Mouse (Mus musculus) adrenal gland, adult (tissue): ENCODE measurements at regions not wholly inside any gene's neighbourhood (a gene's known extent, or its start where the extent isn't known, plus 50 kb on each side); places are given as distances from the start of the nearest gene placed in this dataset.

Experiments used
- DNase-seq, 2 experiments: peaks; one replicate each; pipeline ENCODE4 v3.0.0; 2022 to 2023; ENCODE audit warnings: low spot score in 1 of 2; ENCODE audit not compliant: inconsistent age in 2 of 2

- no peak for DNase-seq
These were observed 89.1 kb downstream of the 9330182O14Rik start for GRCm38 (mm10) chr15:40223272-40223671.

GRCm38 (mm10) chr15:40241764-40242163 lies 107.6 kb downstream of the 9330182O14Rik start:
- no peak for DNase-seq

GRCm38 (mm10) chr15:40248966-40249365 lies 114.8 kb downstream of the 9330182O14Rik start:
- no peak for DNase-seq

- DNase-seq = no peak
These were observed 125.3 kb downstream of the 9330182O14Rik start for GRCm38 (mm10) chr15:40259433-40259832.

GRCm38 (mm10) chr15:40279021-40279420 lies 144.9 kb downstream of the 9330182O14Rik start:
- DNase-seq = no peak

GRCm38 (mm10) chr15:40280551-40280950 lies 146.4 kb downstream of the 9330182O14Rik start:
- DNase-seq = no peak

- DNase-seq = no peak
These were observed 147.0 kb downstream of the 9330182O14Rik start for GRCm38 (mm10) chr15:40281078-40281720.

GRCm38 (mm10) chr15:40291602-40292001 lies 157.4 kb downstream of the 9330182O14Rik start:
- no peak for DNase-seq

GRCm38 (mm10) chr15:40312226-40312625 lies 178.1 kb downstream of the 9330182O14Rik start:
- DNase-seq = no peak

GRCm38 (mm10) chr15:40339746-40340145 lies 205.6 kb downstream of the 9330182O14Rik start:
- DNase-seq = no peak

GRCm38 (mm10) chr15:40340269-40340668 lies 206.1 kb downstream of the 9330182O14Rik start:
- DNase-seq = no peak

- no peak for DNase-seq
These were observed 217.3 kb downstream of the 9330182O14Rik start for GRCm38 (mm10) chr15:40351473-40351872.

GRCm38 (mm10) chr15:40354802-40355487 lies 220.8 kb downstream of the 9330182O14Rik start:
- DNase-seq = no peak

GRCm38 (mm10) chr15:40356096-40356495 lies 221.9 kb downstream of the 9330182O14Rik start:
- no peak for DNase-seq

- peak in 1 of 2 experiments; percentile 51 for DNase-seq
These were observed 224.2 kb downstream of the 9330182O14Rik start for GRCm38 (mm10) chr15:40358341-40358740.

- DNase-seq = no peak
These were observed 227.8 kb downstream of the 9330182O14Rik start for GRCm38 (mm10) chr15:40361849-40362533.

- DNase-seq = no peak
These were observed 230.1 kb downstream of the 9330182O14Rik start for GRCm38 (mm10) chr15:40364221-40364621.

- DNase-seq = no peak
These were observed 231.4 kb downstream of the 9330182O14Rik start for GRCm38 (mm10) chr15:40365613-40366012.

GRCm38 (mm10) chr15:40367026-40367425 lies 232.9 kb downstream of the 9330182O14Rik start:
- no peak for DNase-seq

GRCm38 (mm10) chr15:40368746-40369145 lies 234.6 kb downstream of the 9330182O14Rik start:
- peak; percentile 16 to 54 for DNase-seq

- DNase-seq = no peak
These were observed 237.3 kb downstream of the 9330182O14Rik start for GRCm38 (mm10) chr15:40371486-40371885.

- no peak for DNase-seq
These were observed 252.4 kb downstream of the 9330182O14Rik start for GRCm38 (mm10) chr15:40386526-40386925.
